Mouse (Mus musculus): ENCODE measurements around the gene Hsd11b1.

DNA sequence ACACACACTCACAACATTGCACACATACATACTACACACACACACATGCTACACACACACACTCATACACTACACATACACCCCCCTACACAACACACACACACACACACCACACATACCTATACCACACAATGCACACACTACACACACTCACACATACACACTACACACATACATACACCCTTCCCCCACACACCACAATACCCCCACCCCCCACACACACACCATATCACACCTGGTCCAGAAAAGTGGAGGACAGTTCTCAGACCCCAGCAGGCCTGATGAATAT, 7.6 kb downstream of the Hsd11b1 start:
- TF ChIP-seq CTCF (IDR thresholded peaks at IDR 0.05) = no peak
- TF ChIP-seq EP300 (IDR thresholded peaks at IDR 0.05) = no peak
